Mouse (Mus musculus) heart, embryonic 14.5 days (tissue): ENCODE results near the gene Abcb4. TPM values are rescaled to one million over a fixed set of nuclear protein-coding genes. Genes with fewer than 3 reads are reported as not detected.
"Not testable (repeated sequence)": the region's sequence is repeated elsewhere in the genome, so short reads cannot be mapped to it uniquely, and the experiment has no call there.

Source experiments
- ATAC-seq: fragments of 200-750 bp; cut with Nextera tagmentation; 2 replicates; pipeline ENCODE4 v1.8.0; 2017; ENCODE audit warnings: low read depth, moderate TSS enrichment; ENCODE audit not compliant: insufficient number of reproducible peaks, insufficient read depth, low FRiP score
- H3K27ac ChIP-seq, 2 experiments: fragments of 200-500 bp in 1 of 2; fragments of 300-500 bp in 1 of 2; sonication (generic) in 1 of 2; replicated peaks in 1 of 2; 2 replicates each; pipeline ENCODE4 v1.5.1; 2012 to 2014; ENCODE audit warnings: low read depth in 2 of 2, low read length in 2 of 2, control low read depth in 1 of 2, mild to moderate bottlenecking in 1 of 2, mixed read lengths in 1 of 2; ENCODE audit not compliant: control insufficient read depth in 1 of 2, insufficient read depth in 1 of 2
- H3K27me3 ChIP-seq: fragments of 300-500 bp; sonication (generic); 2 replicates; pipeline ENCODE4 v1.6.1; 2014; ENCODE audit warnings: mild to moderate bottlenecking, low read length, control low read depth; ENCODE audit not compliant: control insufficient read depth, insufficient read depth
- H3K36me3 ChIP-seq: fragments of 300-500 bp; sonication (generic); 2 replicates; pipeline ENCODE4 v1.6.1; 2014; ENCODE audit warnings: mild to moderate bottlenecking, control low read depth, low read length, mixed read lengths; ENCODE audit not compliant: control insufficient read depth, insufficient read depth
- H3K4me1 ChIP-seq, 2 experiments: fragments of 200-500 bp in 1 of 2; fragments of 300-500 bp in 1 of 2; sonication (generic) in 1 of 2; 2 replicates each; pipeline ENCODE4 v1.6.1; 2012 to 2014; ENCODE audit warnings: low read length in 2 of 2, control low read depth in 1 of 2, mixed read lengths in 1 of 2; ENCODE audit not compliant: control insufficient read depth in 2 of 2, insufficient read depth in 2 of 2
- H3K4me2 ChIP-seq: fragments of 300-500 bp; sonication (generic); 2 replicates; pipeline ENCODE4 v1.6.1; 2014; ENCODE audit warnings: mild to moderate bottlenecking, low read length
- H3K4me3 ChIP-seq, 2 experiments: fragments of 200-500 bp in 1 of 2; fragments of 300-500 bp in 1 of 2; sonication (generic) in 1 of 2; 2 replicates each; pipeline ENCODE4 v1.5.1; 2012 to 2014; ENCODE audit warnings: low read length in 2 of 2, mild to moderate bottlenecking in 2 of 2, control low read depth in 1 of 2, low read depth in 1 of 2, moderate library complexity in 1 of 2; ENCODE audit not compliant: control insufficient read depth in 1 of 2, insufficient read depth in 1 of 2
- H3K9ac ChIP-seq: fragments of 300-500 bp; sonication (generic); 2 replicates; pipeline ENCODE4 v1.6.1; 2014; ENCODE audit warnings: mild to moderate bottlenecking, low read length
- H3K9me3 ChIP-seq: fragments of 300-500 bp; sonication (generic); 2 replicates; pipeline ENCODE4 v1.6.1; 2016; ENCODE audit warnings: low read length, control low read depth; ENCODE audit not compliant: control insufficient read depth
- WGBS: fragments of 180-500 bp; shearing (Covaris S2); extraction: QIAGEN DNeasy Blood & Tissue Kit; methylation state at CpG from one replicate; pipeline ENCODE4 v1.1.7; 2014; 5-methylcytosine and 5-hydroxymethylcytosine counted together
- polyA plus RNA-seq: library from polyadenylated mRNA; unstranded; fragments of >200 nt; fragmentation: Nextera tagmentation; extraction: Ambion mirVana; gene quantifications from 2 replicates; pipeline ENCODE4 v1.2.1, GENCODE M21; 2014

Abcb4 gene
- polyA plus RNA-seq, 1 experiment from 2014 or later: 0.42 TPM

GRCm38 (mm10) chr5:8990526-8990925 lies 97.0 kb downstream of the Abcb4 start:
- Histone ChIP-seq H3K4me1 (no peaks in the 10 kb centered on the region; a peak in 1 of 4 replicates), H3K9ac (no peak overlapping the region), H3K4me2 (no peak overlapping the region), H3K9me3 (no peaks in the 10 kb centered on the region), H3K27me3 (no peaks in the 10 kb centered on the region), H3K36me3 (peaks cover 78% of the 10 kb centered on the region), H3K27ac (no peak overlapping the region), H3K4me3 (no peak overlapping the region)
- ATAC-seq: no peak
- 85% methylated on average over 13 of the region's 13 CpGs for WGBS

GRCm38 (mm10) chr5:8991626-8992025 lies 98.1 kb downstream of the Abcb4 start:
- 86% methylated on average over 16 of the region's 16 CpGs for WGBS
- ATAC-seq: no peak
- H3K4me1 ChIP-seq: peaks cover 0 to 6% of the 10 kb centered on the region in 2 experiments; a peak in 3 of 4 replicates
- H3K4me3 ChIP-seq: no peak overlapping the region
- H3K9ac ChIP-seq: no peak overlapping the region
- H3K36me3 ChIP-seq: peaks cover 67% of the 10 kb centered on the region
- H3K27me3 ChIP-seq: no peaks in the 10 kb centered on the region
- no peak overlapping the region for H3K27ac ChIP-seq
- H3K4me2 ChIP-seq: no peak overlapping the region
- H3K9me3 ChIP-seq: no peaks in the 10 kb centered on the region

- Histone ChIP-seq H3K36me3 (peaks cover 28% of the 10 kb centered on the region), H3K4me2 (peak overlapping the region; percentile 74), H3K27me3 (no peaks in the 10 kb centered on the region), H3K9me3 (no peaks in the 10 kb centered on the region), H3K9ac (peak overlapping the region; percentile 86), H3K4me3 (peak overlapping the region; percentile 79), H3K4me1 (peaks cover 0 to 6% of the 10 kb centered on the region in 2 experiments; a peak in 3 of 4 replicates), H3K27ac (peak overlapping the region; percentile 44 to 85; a peak in 2 of 4 replicates)
- ATAC-seq: no peak
- 13% methylated on average over 13 of the region's 13 CpGs for WGBS
Observed at GRCm38 (mm10) chr5:8995966-8996685, 102.6 kb downstream of the Abcb4 start.

- Histone ChIP-seq H3K4me1 (peaks cover 0 to 6% of the 10 kb centered on the region in 2 experiments; a peak in 3 of 4 replicates), H3K9me3 (no peaks in the 10 kb centered on the region), H3K36me3 (peaks cover 21% of the 10 kb centered on the region), H3K9ac (peak within 1 kb of the TSS; percentile 86), H3K27me3 (no peaks in the 10 kb centered on the region), H3K4me3 (peak within 1 kb of the TSS; percentile 79), H3K27ac (peak within 1 kb of the TSS; percentile 85 to 91), H3K4me2 (peak within 1 kb of the TSS; percentile 74)
- WGBS: under 1% methylated on average over 54 of the region's 57 CpGs
- peak; percentile 100 for ATAC-seq
Observed at GRCm38 (mm10) chr5:8996686-8997512, 103.4 kb downstream of the Abcb4 start, which contains the start of gene Crot. Crot (minus strand) TSS chr5:8997324.

- peak overlapping the region; percentile 85 to 91 for H3K27ac ChIP-seq
- ATAC-seq: 0 out of 2 replicates have a peak, but pooled peaks have one; percentile 26
- WGBS: 7% methylated on average over 8 of the region's 8 CpGs
Observed at GRCm38 (mm10) chr5:8997513-8997895, 104.0 kb downstream of the Abcb4 start.

GRCm38 (mm10) chr5:8999108-8999507 lies 105.6 kb downstream of the Abcb4 start:
- H3K4me2 ChIP-seq: no peak overlapping the region
- no peak overlapping the region for H3K27ac ChIP-seq
- no peak overlapping the region for H3K4me3 ChIP-seq
- H3K9me3 ChIP-seq: no peaks in the 10 kb centered on the region
- no peak overlapping the region for H3K9ac ChIP-seq
- no peaks in the 10 kb centered on the region for H3K27me3 ChIP-seq
- no peak for ATAC-seq
- 28% methylated on average over 4 of the region's 4 CpGs for WGBS
- peaks cover 0 to 6% of the 10 kb centered on the region in 2 experiments; a peak in 3 of 4 replicates for H3K4me1 ChIP-seq
- no peaks in the 10 kb centered on the region for H3K36me3 ChIP-seq

More at GRCm38 (mm10) chr5:8997513-8997895, 104.0 kb downstream of the Abcb4 start:
- Histone ChIP-seq H3K4me3 (peak overlapping the region; percentile 79), H3K4me1 (peaks cover 0 to 6% of the 10 kb centered on the region in 2 experiments; a peak in 3 of 4 replicates), H3K9me3 (no peaks in the 10 kb centered on the region), H3K27me3 (no peaks in the 10 kb centered on the region), H3K9ac (peak overlapping the region; percentile 86), H3K36me3 (peaks cover 15% of the 10 kb centered on the region), H3K4me2 (peak overlapping the region; percentile 74)

GRCm38 (mm10) chr5:9000006-9000405 lies 106.5 kb downstream of the Abcb4 start:
- H3K36me3 ChIP-seq, H3K4me3 ChIP-seq, H3K27ac ChIP-seq, ATAC-seq, H3K4me1 ChIP-seq, H3K9ac ChIP-seq, H3K4me2 ChIP-seq, H3K9me3 ChIP-seq, H3K27me3 ChIP-seq: not testable (repeated sequence)
- 45% methylated on average over 7 of the region's 7 CpGs for WGBS
